ENCODE assay signal across 9 mouse cellular contexts in genomic region chr5:113910065-113910701, GRCm38 (mm10). TPM values are rescaled to one million over a fixed set of nuclear protein-coding genes. Genes with fewer than 3 reads are reported as not detected.
DNase-seq lines count a peak whose midpoint lies in the region; ATAC-seq lines count a peak whose summit lies in the region.
"Had no signal": no experiment of that assay in that cellular context is flagged by ENCODE, and none has a peak within 500 bp of the region (broad histone marks: within the 10 kb centered on the region; RNA-seq: fewer than 3 reads in every experiment).

No protein-coding gene starts in this region.

- intact Hi-C loops in heart, postnatal 36 days (cut with DNase I), result loop anchor here (2.0 kb wide), 1 partner anchor 19 kb away; no protein-coding TSS in a partner anchor

- H3K36me3 ChIP-seq in heart, embryonic 12.5 days, result no peaks in the 10 kb centered on the region
- H3K36me3 ChIP-seq in midbrain, embryonic 10.5 days, result no peaks in the 10 kb centered on the region
- no peaks in the 10 kb centered on the region for H3K36me3 ChIP-seq in midbrain, embryonic 13.5 days
- no peaks in the 10 kb centered on the region for H3K36me3 ChIP-seq in intestine, embryonic 15.5 days
- no peaks in the 10 kb centered on the region for H3K36me3 ChIP-seq in stomach, embryonic 16.5 days (ENCODE audit: control insufficient read depth, insufficient read depth, low read length)
- no peaks in the 10 kb centered on the region for H3K36me3 ChIP-seq in hindbrain, embryonic 14.5 days (replicated peaks; ENCODE audit: control insufficient read depth, insufficient read depth)

- H3K9ac ChIP-seq in heart, embryonic 12.5 days, result peak overlapping the region; percentile 43; the same call in 1 of the 2 replicates
- no peak overlapping the region for H3K9ac ChIP-seq in midbrain, embryonic 13.5 days (replicated peaks)
- no peak overlapping the region for H3K9ac ChIP-seq in intestine, embryonic 15.5 days
- H3K9ac ChIP-seq in stomach, embryonic 16.5 days (ENCODE audit: low read length), result no peak overlapping the region
- no peak overlapping the region for H3K9ac ChIP-seq in hindbrain, embryonic 14.5 days

- H3K4me3 ChIP-seq in heart, embryonic 12.5 days, result 0 out of 2 replicates have a peak overlapping the region, but pooled peaks have one; percentile 2
- H3K4me3 ChIP-seq in midbrain, embryonic 10.5 days, result no peak overlapping the region; the same call in 1 of the 2 replicates
- H3K4me3 ChIP-seq in midbrain, embryonic 13.5 days (replicated peaks), result no peak overlapping the region
- H3K4me3 ChIP-seq in intestine, embryonic 15.5 days (replicated peaks), result no peak overlapping the region
- H3K4me3 ChIP-seq in stomach, embryonic 16.5 days (replicated peaks; ENCODE audit: low read length), result no peak overlapping the region
- H3K4me3 ChIP-seq in hindbrain, embryonic 14.5 days (replicated peaks; ENCODE audit: low read length), result no peak overlapping the region

- ATAC-seq in heart, embryonic 12.5 days (ENCODE audit: insufficient number of reproducible peaks, low FRiP score), result no peak
- no peak for ATAC-seq in midbrain, embryonic 13.5 days
- ATAC-seq in intestine, embryonic 15.5 days, result 0 out of 2 replicates have a peak, but pooled peaks have one; percentile 5
- no peak for ATAC-seq in stomach, embryonic 16.5 days (ENCODE audit: insufficient read depth, low FRiP score)
- ATAC-seq in hindbrain, embryonic 14.5 days (ENCODE audit: low FRiP score), result no peak

- no peak for DNase-seq in heart, postnatal 36 days
- no peak for DNase-seq in midbrain, embryonic 10.5 days (ENCODE audit: low spot score)
- no peak for DNase-seq in thymus, postnatal 0 days (ENCODE audit: low spot score)
- no peak for DNase-seq in hindbrain, embryonic 14.5 days (ENCODE audit: low spot score)

- peak overlapping the region; percentile 98 for H3K27ac ChIP-seq in heart, embryonic 12.5 days (ENCODE audit: poor library complexity, severe bottlenecking)
- 0 out of 2 replicates have a peak overlapping the region, but pooled peaks have one; percentile 23 for H3K27ac ChIP-seq in midbrain, embryonic 10.5 days (replicated peaks)
- no peak overlapping the region for H3K27ac ChIP-seq in midbrain, embryonic 13.5 days
- peak overlapping the region; percentile 84 for H3K27ac ChIP-seq in intestine, embryonic 15.5 days
- peak overlapping the region; percentile 64 for H3K27ac ChIP-seq in stomach, embryonic 16.5 days (ENCODE audit: low read length)
- H3K27ac ChIP-seq in hindbrain, embryonic 14.5 days, result no peak overlapping the region

- H3K9me3 ChIP-seq in heart, embryonic 12.5 days (replicated peaks), result no peaks in the 10 kb centered on the region
- no peaks in the 10 kb centered on the region for H3K9me3 ChIP-seq in midbrain, embryonic 10.5 days (replicated peaks)
- H3K9me3 ChIP-seq in midbrain, embryonic 13.5 days, result no peaks in the 10 kb centered on the region
- no peaks in the 10 kb centered on the region for H3K9me3 ChIP-seq in intestine, embryonic 15.5 days
- no peaks in the 10 kb centered on the region for H3K9me3 ChIP-seq in stomach, embryonic 16.5 days (replicated peaks; ENCODE audit: control insufficient read depth, low read length)
- H3K9me3 ChIP-seq in hindbrain, embryonic 14.5 days (ENCODE audit: control insufficient read depth, low read length), result no peaks in the 10 kb centered on the region

- 26% methylated on average over 10 of the region's 10 CpGs for WGBS in heart, embryonic 12.5 days
- 38% methylated on average over 10 of the region's 10 CpGs for WGBS in midbrain, embryonic 10.5 days
- 36% methylated on average over 10 of the region's 10 CpGs for WGBS in midbrain, embryonic 13.5 days
- WGBS in intestine, embryonic 15.5 days, result 20% methylated on average over 10 of the region's 10 CpGs
- 23% methylated on average over 10 of the region's 10 CpGs for WGBS in stomach, embryonic 16.5 days
- WGBS in hindbrain, embryonic 14.5 days, result 38% methylated on average over 10 of the region's 10 CpGs

- H3K4me2 ChIP-seq in heart, embryonic 12.5 days, result peak overlapping the region; percentile 41
- no peak overlapping the region for H3K4me2 ChIP-seq in midbrain, embryonic 13.5 days (replicated peaks)
- H3K4me2 ChIP-seq in intestine, embryonic 15.5 days (replicated peaks), result peak overlapping the region; percentile 44
- H3K4me2 ChIP-seq in stomach, embryonic 16.5 days (ENCODE audit: low read depth, low read length), result peak overlapping the region; percentile 0; the same call in 1 of the 2 replicates
- no peak overlapping the region for H3K4me2 ChIP-seq in hindbrain, embryonic 14.5 days (replicated peaks)
- H3K4me2 ChIP-seq: midbrain, embryonic 11.5 days had no signal

- peaks cover 49% of the 10 kb centered on the region for H3K4me1 ChIP-seq in heart, embryonic 12.5 days (replicated peaks)
- H3K4me1 ChIP-seq in midbrain, embryonic 10.5 days, result peaks cover 44% of the 10 kb centered on the region
- H3K4me1 ChIP-seq in midbrain, embryonic 13.5 days (replicated peaks), result peaks cover 37% of the 10 kb centered on the region
- H3K4me1 ChIP-seq in intestine, embryonic 15.5 days (replicated peaks), result peaks cover 26% of the 10 kb centered on the region
- peaks cover 28% of the 10 kb centered on the region for H3K4me1 ChIP-seq in stomach, embryonic 16.5 days (ENCODE audit: control insufficient read depth, insufficient read depth, low read length)
- H3K4me1 ChIP-seq in hindbrain, embryonic 14.5 days (replicated peaks; ENCODE audit: control insufficient read depth, insufficient read depth, low read length), result peaks cover 22% of the 10 kb centered on the region

- no peaks in the 10 kb centered on the region for H3K27me3 ChIP-seq in heart, embryonic 12.5 days (replicated peaks)
- H3K27me3 ChIP-seq in midbrain, embryonic 10.5 days (ENCODE audit: low read depth, poor library complexity, severe bottlenecking), result no peaks in the 10 kb centered on the region
- H3K27me3 ChIP-seq in midbrain, embryonic 13.5 days, result no peaks in the 10 kb centered on the region
- no peaks in the 10 kb centered on the region for H3K27me3 ChIP-seq in intestine, embryonic 15.5 days (replicated peaks)
- H3K27me3 ChIP-seq in stomach, embryonic 16.5 days (ENCODE audit: control insufficient read depth, insufficient read depth, low read length), result no peaks in the 10 kb centered on the region
- no peaks in the 10 kb centered on the region for H3K27me3 ChIP-seq in hindbrain, embryonic 14.5 days (ENCODE audit: control insufficient read depth, insufficient read depth, low read length)

RNA-seq across cellular contexts. Expression of gene Coro1c, which starts 1.6 kb away (rescaled TPM):
- polyA plus RNA-seq in heart, embryonic 12.5 days (2016; fragmentation: Nextera tagmentation; extraction: Ambion mirVana), result 137 and 141 TPM in 2 replicates
- total RNA-seq in heart, postnatal 36 days (2021), result 10 to 100 TPM; 34.3 to 37.5 TPM
- 205 and 233 TPM in 2 replicates for polyA plus RNA-seq in midbrain, embryonic 10.5 days (2016; fragmentation: Nextera tagmentation; extraction: Ambion mirVana)
- 214 and 215 TPM in 2 replicates for polyA plus RNA-seq in midbrain, embryonic 13.5 days (2015; fragmentation: Nextera tagmentation; extraction: Ambion mirVana)
- polyA plus RNA-seq in intestine, embryonic 15.5 days (2015; fragmentation: Nextera tagmentation; extraction: Ambion mirVana), result 167 and 173 TPM in 2 replicates
- 145 and 159 TPM in 2 replicates for polyA plus RNA-seq in stomach, embryonic 16.5 days (2015; fragmentation: Nextera tagmentation; extraction: Ambion mirVana)
- 71.3 and 75.3 TPM in 2 replicates for polyA plus RNA-seq in thymus, postnatal 0 days (2015; fragmentation: Nextera tagmentation; extraction: Ambion mirVana)
- 172 and 177 TPM in 2 replicates for polyA plus RNA-seq in hindbrain, embryonic 14.5 days (2014; fragmentation: Nextera tagmentation; extraction: Ambion mirVana)

Comparison
In these comparisons a context has a peak if more than half of its experiments do, and no peak if none do; other contexts are left out.
1. H3K27ac ChIP-seq: peak in heart, embryonic 12.5 days (single experiment), midbrain, embryonic 10.5 days (single experiment), intestine, embryonic 15.5 days (single experiment) and stomach, embryonic 16.5 days (single experiment); none in midbrain, embryonic 13.5 days (single experiment) and hindbrain, embryonic 14.5 days (single experiment).
2. H3K4me2 ChIP-seq: peak in heart, embryonic 12.5 days (single experiment), intestine, embryonic 15.5 days (single experiment) and stomach, embryonic 16.5 days (single experiment); none in midbrain, embryonic 13.5 days (single experiment) and hindbrain, embryonic 14.5 days (single experiment).